Mouse (Mus musculus) heart, embryonic 15.5 days (tissue): ENCODE measurements around the gene Aldh1l1. TPM values are rescaled to one million over a fixed set of nuclear protein-coding genes. Genes with fewer than 3 reads are reported as not detected.

ENCODE experiments used
- ATAC-seq: fragments of 200-750 bp; cut with Nextera tagmentation; replicated peaks from 2 replicates; pipeline ENCODE4 v1.8.0; 2017; ENCODE audit warnings: low read depth, moderate TSS enrichment; ENCODE audit not compliant: insufficient number of reproducible peaks, insufficient read depth, low FRiP score
- H3K27ac ChIP-seq: fragments of 300-500 bp; sonication (generic); 2 replicates; pipeline ENCODE4 v1.5.1; 2015; ENCODE audit warnings: mild to moderate bottlenecking, inconsistent platforms
- H3K27me3 ChIP-seq: fragments of 300-500 bp; sonication (generic); 2 replicates; pipeline ENCODE4 v1.6.1; 2015; ENCODE audit warnings: inconsistent platforms
- H3K36me3 ChIP-seq: fragments of 300-500 bp; sonication (generic); 2 replicates; pipeline ENCODE4 v1.6.1; 2015; ENCODE audit warnings: mild to moderate bottlenecking, inconsistent platforms
- H3K4me1 ChIP-seq: fragments of 300-500 bp; sonication (generic); replicated peaks from 2 replicates; pipeline ENCODE4 v1.6.1; 2015; ENCODE audit warnings: inconsistent platforms
- H3K4me2 ChIP-seq: fragments of 300-500 bp; sonication (generic); 2 replicates; pipeline ENCODE4 v1.6.1; 2015; ENCODE audit warnings: inconsistent platforms, mild to moderate bottlenecking, moderate library complexity
- H3K4me3 ChIP-seq: fragments of 300-500 bp; sonication (generic); 2 replicates; pipeline ENCODE4 v1.5.1; 2015; ENCODE audit warnings: mild to moderate bottlenecking, inconsistent platforms
- H3K9ac ChIP-seq: fragments of 300-500 bp; sonication (generic); 2 replicates; pipeline ENCODE4 v1.6.1; 2015; ENCODE audit warnings: mild to moderate bottlenecking, inconsistent platforms
- H3K9me3 ChIP-seq: fragments of 300-500 bp; sonication (generic); replicated peaks from 2 replicates; pipeline ENCODE4 v1.6.1; 2016; ENCODE audit warnings: inconsistent platforms
- WGBS: fragments of 180-500 bp; shearing (Covaris S2); methylation state at CpG from one replicate; pipeline ENCODE4 v1.1.7; 2015; ENCODE audit warnings: mixed read lengths; 5-methylcytosine and 5-hydroxymethylcytosine counted together
- polyA plus RNA-seq: library from polyadenylated mRNA; unstranded; fragments of >200 nt; fragmentation: Nextera tagmentation; extraction: Ambion mirVana; gene quantifications from 2 replicates; pipeline ENCODE4 v1.2.1, GENCODE M21; 2015

Aldh1l1 gene
- polyA plus RNA-seq, 1 experiment from 2014 or later, result 1.8 TPM

- H3K4me1 ChIP-seq, result peaks cover 23% of the 10 kb centered on the region
- no peak overlapping the region for H3K9ac ChIP-seq
- no peak overlapping the region for H3K27ac ChIP-seq
- WGBS, result 40% methylated on average over 13 of the region's 13 CpGs
- H3K4me3 ChIP-seq, result no peak overlapping the region
- no peak for ATAC-seq
- H3K9me3 ChIP-seq, result no peaks in the 10 kb centered on the region
- 0 out of 2 replicates have a peak, but pooled peaks cover 2% of the 10 kb centered on the region for H3K27me3 ChIP-seq
- H3K4me2 ChIP-seq, result no peak overlapping the region
- no peaks in the 10 kb centered on the region for H3K36me3 ChIP-seq
These were observed 79.4 kb downstream of the Aldh1l1 start for GRCm38 (mm10) chr6:90565357-90566215.

GRCm38 (mm10) chr6:90567486-90567885 is 81.3 kb downstream of the Aldh1l1 start:
- Histone ChIP-seq H3K4me3 (no peak overlapping the region), H3K4me2 (no peak overlapping the region), H3K27me3 (0 out of 2 replicates have a peak, but pooled peaks cover 2% of the 10 kb centered on the region), H3K4me1 (peaks cover 23% of the 10 kb centered on the region), H3K9ac (no peak overlapping the region), H3K9me3 (no peaks in the 10 kb centered on the region), H3K27ac (no peak overlapping the region), H3K36me3 (no peaks in the 10 kb centered on the region)
- 90% methylated on average over 3 of the region's 3 CpGs for WGBS
- no peak for ATAC-seq

- no peak overlapping the region for H3K4me3 ChIP-seq
- WGBS, result 66% methylated on average over 3 of the region's 3 CpGs
- H3K9ac ChIP-seq, result no peak overlapping the region
- peaks cover 23% of the 10 kb centered on the region for H3K4me1 ChIP-seq
- H3K9me3 ChIP-seq, result no peaks in the 10 kb centered on the region
- H3K36me3 ChIP-seq, result no peaks in the 10 kb centered on the region
- H3K27me3 ChIP-seq, result 0 out of 2 replicates have a peak, but pooled peaks cover 2% of the 10 kb centered on the region
- H3K4me2 ChIP-seq, result no peak overlapping the region
- no peak overlapping the region for H3K27ac ChIP-seq
- ATAC-seq, result no peak
These were observed 81.7 kb downstream of the Aldh1l1 start for GRCm38 (mm10) chr6:90567928-90568327.

GRCm38 (mm10) chr6:90568721-90569120 is 82.5 kb downstream of the Aldh1l1 start:
- H3K4me1 ChIP-seq, result peaks cover 23% of the 10 kb centered on the region
- no peaks in the 10 kb centered on the region for H3K9me3 ChIP-seq
- WGBS, result 80% methylated on average over 4 of the region's 4 CpGs
- H3K4me2 ChIP-seq, result no peak overlapping the region
- no peak for ATAC-seq
- H3K9ac ChIP-seq, result no peak overlapping the region
- H3K27ac ChIP-seq, result no peak overlapping the region
- 0 out of 2 replicates have a peak, but pooled peaks cover 2% of the 10 kb centered on the region for H3K27me3 ChIP-seq
- H3K4me3 ChIP-seq, result no peak overlapping the region
- no peaks in the 10 kb centered on the region for H3K36me3 ChIP-seq

- H3K4me3 ChIP-seq, result no peak overlapping the region
- no peak overlapping the region for H3K27ac ChIP-seq
- no peaks in the 10 kb centered on the region for H3K36me3 ChIP-seq
- 0 out of 2 replicates have a peak, but pooled peaks cover 2% of the 10 kb centered on the region for H3K27me3 ChIP-seq
- WGBS, result 41% methylated on average over 12 of the region's 12 CpGs
- no peak overlapping the region for H3K4me2 ChIP-seq
- H3K9me3 ChIP-seq, result no peaks in the 10 kb centered on the region
- no peak overlapping the region for H3K9ac ChIP-seq
- no peak for ATAC-seq
- H3K4me1 ChIP-seq, result peaks cover 14% of the 10 kb centered on the region
These were observed 83.6 kb downstream of the Aldh1l1 start for GRCm38 (mm10) chr6:90569736-90570383.

- Histone ChIP-seq H3K9me3 (no peaks in the 10 kb centered on the region), H3K27ac (no peak overlapping the region), H3K4me1 (peaks cover 8% of the 10 kb centered on the region), H3K27me3 (0 out of 2 replicates have a peak, but pooled peaks cover 2% of the 10 kb centered on the region), H3K36me3 (no peaks in the 10 kb centered on the region), H3K4me2 (no peak overlapping the region), H3K9ac (no peak overlapping the region), H3K4me3 (no peak overlapping the region)
- WGBS, result 64% methylated on average over 8 of the region's 8 CpGs
- ATAC-seq, result no peak
These were observed 84.2 kb downstream of the Aldh1l1 start for GRCm38 (mm10) chr6:90570392-90570791.

GRCm38 (mm10) chr6:90575261-90575715 is 89.1 kb downstream of the Aldh1l1 start:
- H3K9ac ChIP-seq, result no peak overlapping the region
- H3K4me2 ChIP-seq, result no peak overlapping the region
- H3K4me3 ChIP-seq, result no peak overlapping the region
- H3K4me1 ChIP-seq, result peaks cover 5% of the 10 kb centered on the region; the same call in 1 of the 2 replicates
- no peaks in the 10 kb centered on the region for H3K27me3 ChIP-seq
- H3K27ac ChIP-seq, result no peak overlapping the region
- H3K36me3 ChIP-seq, result no peaks in the 10 kb centered on the region
- H3K9me3 ChIP-seq, result no peaks in the 10 kb centered on the region
- WGBS, result 37% methylated on average over 3 of the region's 3 CpGs
- ATAC-seq, result no peak

GRCm38 (mm10) chr6:90578174-90578573 is 91.9 kb downstream of the Aldh1l1 start:
- Histone ChIP-seq H3K4me3 (no peak overlapping the region), H3K9ac (no peak overlapping the region), H3K4me1 (peaks cover 5% of the 10 kb centered on the region; the same call in 1 of the 2 replicates), H3K27ac (no peak overlapping the region), H3K4me2 (no peak overlapping the region), H3K9me3 (no peaks in the 10 kb centered on the region), H3K27me3 (no peaks in the 10 kb centered on the region), H3K36me3 (no peaks in the 10 kb centered on the region)
- 52% methylated on average over 3 of the region's 3 CpGs for WGBS
- ATAC-seq, result no peak

GRCm38 (mm10) chr6:90582331-90582730 is 96.1 kb downstream of the Aldh1l1 start:
- WGBS, result 81% methylated on average over 2 of the region's 2 CpGs
- H3K9ac ChIP-seq, result no peak overlapping the region
- ATAC-seq, result no peak

GRCm38 (mm10) chr6:90588113-90588512 is 101.9 kb downstream of the Aldh1l1 start:
- no peaks in the 10 kb centered on the region for H3K27me3 ChIP-seq
- no peaks in the 10 kb centered on the region for H3K36me3 ChIP-seq
- no peak overlapping the region for H3K27ac ChIP-seq
- H3K9me3 ChIP-seq, result no peaks in the 10 kb centered on the region
- no peak for ATAC-seq
- 46% methylated on average over 5 of the region's 5 CpGs for WGBS
- no peak overlapping the region for H3K9ac ChIP-seq
- H3K4me1 ChIP-seq, result no peaks in the 10 kb centered on the region
- no peak overlapping the region for H3K4me2 ChIP-seq
- H3K4me3 ChIP-seq, result no peak overlapping the region

More at GRCm38 (mm10) chr6:90582331-90582730, 96.1 kb downstream of the Aldh1l1 start:
- H3K4me3 ChIP-seq, result no peak overlapping the region
- H3K4me1 ChIP-seq, result peaks cover 5% of the 10 kb centered on the region; the same call in 1 of the 2 replicates
- H3K36me3 ChIP-seq, result no peaks in the 10 kb centered on the region
- no peaks in the 10 kb centered on the region for H3K27me3 ChIP-seq
- no peaks in the 10 kb centered on the region for H3K9me3 ChIP-seq
- H3K4me2 ChIP-seq, result no peak overlapping the region
- no peak overlapping the region for H3K27ac ChIP-seq

GRCm38 (mm10) chr6:90590707-90591106 is 104.5 kb downstream of the Aldh1l1 start:
- H3K4me1 ChIP-seq, result no peaks in the 10 kb centered on the region
- no peak overlapping the region for H3K9ac ChIP-seq
- ATAC-seq, result no peak
- no peak overlapping the region for H3K4me2 ChIP-seq
- H3K9me3 ChIP-seq, result no peaks in the 10 kb centered on the region
- H3K4me3 ChIP-seq, result no peak overlapping the region
- H3K27me3 ChIP-seq, result no peaks in the 10 kb centered on the region
- no peaks in the 10 kb centered on the region for H3K36me3 ChIP-seq
- H3K27ac ChIP-seq, result no peak overlapping the region
- 77% methylated on average over 1 of the region's 1 CpGs for WGBS
